In genomic region chr6:126553812-126554211, GRCm38 (mm10) we compare ENCODE assay signal across 10 mouse cellular contexts. TPM values are rescaled to one million over a fixed set of nuclear protein-coding genes. Genes with fewer than 3 reads are reported as not detected.
DNase-seq lines count a peak whose midpoint lies in the region; ATAC-seq and TF ChIP-seq lines count a peak whose summit lies in the region.
"Had no signal": no experiment of that assay in that cellular context is flagged by ENCODE, and none has a peak within 500 bp of the region (broad histone marks: within the 10 kb centered on the region; RNA-seq: fewer than 3 reads in every experiment).

No protein-coding gene starts in this region.

- no peaks in the 10 kb centered on the region for H3K4me1 ChIP-seq in forebrain, embryonic 14.5 days (ENCODE audit: control insufficient read depth, insufficient read depth, low read length)
- H3K4me1 ChIP-seq in intestine, embryonic 15.5 days (replicated peaks): no peaks in the 10 kb centered on the region
- no peaks in the 10 kb centered on the region for H3K4me1 ChIP-seq in stomach, embryonic 16.5 days (ENCODE audit: control insufficient read depth, insufficient read depth, low read length)

- 36% methylated on average over 9 of the region's 9 CpGs for WGBS in forebrain, embryonic 14.5 days
- 22% methylated on average over 9 of the region's 9 CpGs for WGBS in intestine, embryonic 15.5 days
- 29% methylated on average over 9 of the region's 9 CpGs for WGBS in stomach, embryonic 16.5 days

- DNase-seq in adrenal gland, postnatal 14 days: peak; percentile 52
- DNase-seq in adrenal gland, adult 8-10 months: no peak
- peak; percentile 38 for DNase-seq in brain, embryonic 14.5 days (ENCODE audit: low read depth)
- DNase-seq in forebrain, embryonic 14.5 days (ENCODE audit: low spot score): peak; percentile 42
- DNase-seq in lung, postnatal 36 days: peak; percentile 5
- no peak for DNase-seq in urinary bladder, postnatal 14 days (ENCODE audit: low spot score)

- no peak overlapping the region for H3K9ac ChIP-seq in forebrain, embryonic 14.5 days (ENCODE audit: low read length)
- no peak overlapping the region for H3K9ac ChIP-seq in intestine, embryonic 15.5 days
- H3K9ac ChIP-seq in stomach, embryonic 16.5 days (ENCODE audit: low read length): no peak overlapping the region
- H3K9ac ChIP-seq: limb, embryonic 15.5 days had no signal

- H3K4me3 ChIP-seq in forebrain, embryonic 14.5 days (ENCODE audit: low read depth, low read length): no peak overlapping the region
- no peak overlapping the region for H3K4me3 ChIP-seq in intestine, embryonic 15.5 days (replicated peaks)
- H3K4me3 ChIP-seq in stomach, embryonic 16.5 days (replicated peaks; ENCODE audit: low read length): no peak overlapping the region
- H3K4me3 ChIP-seq: limb, embryonic 15.5 days had no signal

- H3K9me3 ChIP-seq in forebrain, embryonic 14.5 days (replicated peaks; ENCODE audit: control insufficient read depth, low read length): no peaks in the 10 kb centered on the region
- no peaks in the 10 kb centered on the region for H3K9me3 ChIP-seq in intestine, embryonic 15.5 days
- H3K9me3 ChIP-seq in stomach, embryonic 16.5 days (replicated peaks; ENCODE audit: control insufficient read depth, low read length): no peaks in the 10 kb centered on the region
- H3K9me3 ChIP-seq: limb, embryonic 15.5 days had no signal

- no peak overlapping the region for H3K27ac ChIP-seq in forebrain, embryonic 14.5 days (ENCODE audit: low read depth, low read length)
- no peak overlapping the region for H3K27ac ChIP-seq in intestine, embryonic 15.5 days
- H3K27ac ChIP-seq in stomach, embryonic 16.5 days (ENCODE audit: low read length): no peak overlapping the region
- H3K27ac ChIP-seq: limb, embryonic 15.5 days had no signal

- peak; percentile 52; the same call in 1 of the 2 replicates for TF ChIP-seq CTCF in brain, embryonic 14.5 days (IDR thresholded peaks at IDR 0.05; ENCODE audit: borderline replicate concordance, extremely low read depth, insufficient read depth, insufficient read length)

- peak; percentile 44; the same call in 1 of the 2 replicates for ATAC-seq in forebrain, embryonic 14.5 days
- ATAC-seq in intestine, embryonic 15.5 days: peak; percentile 43; the same call in 1 of the 2 replicates
- peak; percentile 65; the same call in 1 of the 2 replicates for ATAC-seq in stomach, embryonic 16.5 days (ENCODE audit: insufficient read depth, low FRiP score)

- TF ChIP-seq POLR2A in brain, embryonic 14.5 days (IDR thresholded peaks at IDR 0.05; ENCODE audit: borderline replicate concordance, extremely low read depth, insufficient read depth, insufficient read length, poor library complexity, severe bottlenecking): no peak

- 0 out of 2 replicates have a peak, but pooled peaks cover 5% of the 10 kb centered on the region for H3K27me3 ChIP-seq in forebrain, embryonic 14.5 days (replicated peaks; ENCODE audit: control insufficient read depth, insufficient read depth, low read length)
- peaks cover 6% of the 10 kb centered on the region; the same call in 1 of the 2 replicates for H3K27me3 ChIP-seq in intestine, embryonic 15.5 days (replicated peaks)
- 0 out of 2 replicates have a peak, but pooled peaks cover 5% of the 10 kb centered on the region for H3K27me3 ChIP-seq in stomach, embryonic 16.5 days (ENCODE audit: control insufficient read depth, insufficient read depth, low read length)

- H3K36me3 ChIP-seq in forebrain, embryonic 14.5 days (ENCODE audit: control insufficient read depth, insufficient read depth, low read length): no peaks in the 10 kb centered on the region
- no peaks in the 10 kb centered on the region for H3K36me3 ChIP-seq in intestine, embryonic 15.5 days
- H3K36me3 ChIP-seq in stomach, embryonic 16.5 days (ENCODE audit: control insufficient read depth, insufficient read depth, low read length): no peaks in the 10 kb centered on the region
- H3K36me3 ChIP-seq: limb, embryonic 15.5 days had no signal

- no peak overlapping the region for H3K4me2 ChIP-seq in forebrain, embryonic 14.5 days (ENCODE audit: low read length)
- no peak overlapping the region for H3K4me2 ChIP-seq in intestine, embryonic 15.5 days (replicated peaks)
- no peak overlapping the region for H3K4me2 ChIP-seq in stomach, embryonic 16.5 days (ENCODE audit: low read depth, low read length)
- H3K4me2 ChIP-seq: limb, embryonic 15.5 days had no signal

RNA-seq across cellular contexts. Expression of gene Kcna5, which starts 18.6 kb away (rescaled TPM):
- 7.0 and 9.7 TPM in 2 replicates for total RNA-seq in adrenal gland, postnatal 14 days (2021)
- 1 to 10 TPM; 2.4 to 4.1 (median 3.4) TPM for total RNA-seq in adrenal gland, adult 8-10 months (2022)
- 2.0 and 2.3 TPM in 2 replicates for polyA plus RNA-seq in brain, embryonic 14.5 days (2012; rRNA removed)
- 1.4 and 1.6 TPM in 2 replicates for polyA plus RNA-seq in forebrain, embryonic 14.5 days (2014; fragmentation: Nextera tagmentation; extraction: Ambion mirVana)
- 7.5 and 8.2 TPM in 2 replicates for polyA plus RNA-seq in intestine, embryonic 15.5 days (2015; fragmentation: Nextera tagmentation; extraction: Ambion mirVana)
- 8.5 and 8.9 TPM in 2 replicates for polyA plus RNA-seq in stomach, embryonic 16.5 days (2015; fragmentation: Nextera tagmentation; extraction: Ambion mirVana)
- total RNA-seq: common myeloid progenitor, adult 5-6 weeks had no signal

Comparison
In these comparisons a context has a peak if more than half of its experiments do, and no peak if none do; other contexts are left out.
1. DNase-seq: peak in adrenal gland, postnatal 14 days (single experiment), brain, embryonic 14.5 days (single experiment), forebrain, embryonic 14.5 days (single experiment) and lung, postnatal 36 days (single experiment); none in adrenal gland, adult 8-10 months (single experiment) and urinary bladder, postnatal 14 days (single experiment).
2. Peak in every context shown above with its lines, with median percentiles within 50 percentile points of each other: ATAC-seq.